Mouse (Mus musculus): ENCODE data around the gene Sec16a. TPM values are rescaled to one million over a fixed set of nuclear protein-coding genes. Genes with fewer than 3 reads are reported as not detected.

The Sec16a gene
- polyA plus RNA-seq, 1 experiment from 2014 or later, result 49.4 TPM

GRCm38 (mm10) chr2:26417066-26417465, 27.9 kb downstream of the Sec16a start:
- POLR2A ChIA-PET, result no interaction called here
- CTCF ChIA-PET, result interaction anchor here (1.1 to 3.1 kb wide), 2 partner anchors 8 to 21 kb away, joined by 3 to 15 read pairs; partner anchors contain the start of gene Inpp5e
- TF ChIP-seq CTCF (IDR thresholded peaks at IDR 0.05), result no peak
- DNase-seq (ENCODE audit: low read depth, low spot score) (no peak), ATAC-seq (no peak)
- no peaks in the 10 kb centered on the region for H3K27me3 ChIP-seq
- in situ Hi-C loops (cut with MboI; ENCODE audit: low pct_unique_long_range_greater_than_20kb), result no loop called here

GRCm38 (mm10) chr2:26410931-26411411, 34.0 kb downstream of the Sec16a start:
- ChIA-PET CTCF (interaction anchor here (0.8 to 3.3 kb wide), 3 partner anchors 24 to 114 kb away, joined by 3 to 10 read pairs (median 3); no protein-coding TSS in a partner anchor), POLR2A (interaction anchor here (1.4 kb wide), 1 partner anchor 8 kb away, joined by 4 read pairs; no protein-coding TSS in a partner anchor)
- in situ Hi-C loops (cut with MboI; ENCODE audit: low pct_unique_long_range_greater_than_20kb), result no loop called here
- DNase-seq (ENCODE audit: low read depth, low spot score) (no peak), ATAC-seq (no peak)
- TF ChIP-seq CTCF (IDR thresholded peaks at IDR 0.05), result no peak
- no peaks in the 10 kb centered on the region for H3K27me3 ChIP-seq

- ATAC-seq (no peak), DNase-seq (ENCODE audit: low read depth, low spot score) (no peak)
- CTCF ChIA-PET, result interaction anchor here (1.4 to 3.3 kb wide), 4 partner anchors 14 to 94 kb away, joined by 3 to 10 read pairs (median 6); no protein-coding TSS in a partner anchor
Observed at GRCm38 (mm10) chr2:26410091-26410490, 34.9 kb downstream of the Sec16a start.

GRCm38 (mm10) chr2:26409362-26409761, 35.7 kb downstream of the Sec16a start:
- in situ Hi-C loops (cut with MboI; ENCODE audit: low pct_unique_long_range_greater_than_20kb), result no loop called here
- H3K27me3 ChIP-seq, result no peaks in the 10 kb centered on the region
- TF ChIP-seq CTCF (IDR thresholded peaks at IDR 0.05), result no peak
- ChIA-PET CTCF (interaction anchor here (0.7 to 3.3 kb wide), 19 partner anchors 9 to 160 kb away, joined by 3 to 15 read pairs (median 4); partner anchors contain the start of genes Entr1, Pmpca and Sec16a), POLR2A (interaction anchor here (0.6 to 1.0 kb wide), 2 partner anchors 10 to 829 kb away, joined by 3 to 4 read pairs; no protein-coding TSS in a partner anchor)
- DNase-seq (ENCODE audit: low read depth, low spot score), result no peak
- ATAC-seq, result no peak

More at GRCm38 (mm10) chr2:26410091-26410490, 34.9 kb downstream of the Sec16a start:
- no peaks in the 10 kb centered on the region for H3K27me3 ChIP-seq
- in situ Hi-C loops (cut with MboI; ENCODE audit: low pct_unique_long_range_greater_than_20kb), result no loop called here
- POLR2A ChIA-PET, result interaction anchor here (0.8 to 1.4 kb wide), 3 partner anchors 9 to 90 kb away, joined by 3 to 4 read pairs (median 3); no protein-coding TSS in a partner anchor
- TF ChIP-seq CTCF (IDR thresholded peaks at IDR 0.05), result no peak

GRCm38 (mm10) chr2:26408515-26409356, 36.3 kb downstream of the Sec16a start, which contains the start of gene Inpp5e:
Inpp5e (minus strand) TSS chr2:26409203.
- ChIA-PET POLR2A (interaction anchor here (0.6 to 1.0 kb wide), 3 partner anchors 10 to 828 kb away, joined by 3 to 4 read pairs (median 3); no protein-coding TSS in a partner anchor), CTCF (interaction anchor here (0.7 to 3.3 kb wide), 19 partner anchors 8 to 161 kb away, joined by 3 to 15 read pairs (median 4); partner anchors contain the start of genes Entr1, Pmpca and Sec16a)
- ATAC-seq, result peak; percentile 88
- no peak for TF ChIP-seq CTCF (IDR thresholded peaks at IDR 0.05)
- no peaks in the 10 kb centered on the region for H3K27me3 ChIP-seq
- in situ Hi-C loops (cut with MboI; ENCODE audit: low pct_unique_long_range_greater_than_20kb), result no loop called here
- peak; percentile 58 for DNase-seq (ENCODE audit: low read depth, low spot score)

- POLR2A ChIA-PET, result no interaction called here
- TF ChIP-seq CTCF (IDR thresholded peaks at IDR 0.05), result no peak
- no peak for DNase-seq (ENCODE audit: low read depth, low spot score)
- in situ Hi-C loops (cut with MboI; ENCODE audit: low pct_unique_long_range_greater_than_20kb), result no loop called here
- ATAC-seq, result no peak
- CTCF ChIA-PET, result interaction anchor here (1.5 kb wide), 1 partner anchor 12 kb away, joined by 4 read pairs; no protein-coding TSS in a partner anchor
- H3K27me3 ChIP-seq, result no peaks in the 10 kb centered on the region
Observed at GRCm38 (mm10) chr2:26403306-26403705, 41.7 kb downstream of the Sec16a start.

- no peak for TF ChIP-seq CTCF (IDR thresholded peaks at IDR 0.05)
- ChIA-PET CTCF (no interaction called here), POLR2A (interaction anchor here (0.6 to 1.1 kb wide), 2 partner anchors 11 to 164 kb away, joined by 3 to 5 read pairs; no protein-coding TSS in a partner anchor)
- in situ Hi-C loops (cut with MboI; ENCODE audit: low pct_unique_long_range_greater_than_20kb), result no loop called here
- no peak for ATAC-seq
- H3K27me3 ChIP-seq, result no peaks in the 10 kb centered on the region
- DNase-seq (ENCODE audit: low read depth, low spot score), result no peak
Observed at GRCm38 (mm10) chr2:26402265-26402664, 42.8 kb downstream of the Sec16a start.

GRCm38 (mm10) chr2:26401023-26401422, 44.0 kb downstream of the Sec16a start:
- in situ Hi-C loops (cut with MboI; ENCODE audit: low pct_unique_long_range_greater_than_20kb), result no loop called here
- ChIA-PET POLR2A (interaction anchor here (1.1 kb wide), 1 partner anchor 10 kb away, joined by 3 read pairs; no protein-coding TSS in a partner anchor), CTCF (interaction anchor here (0.9 kb wide), 1 partner anchor 8 kb away, joined by 3 read pairs; the partner anchor contains the start of gene Inpp5e)
- TF ChIP-seq CTCF (IDR thresholded peaks at IDR 0.05), result no peak
- no peak for DNase-seq (ENCODE audit: low read depth, low spot score)
- no peaks in the 10 kb centered on the region for H3K27me3 ChIP-seq
- no peak for ATAC-seq

GRCm38 (mm10) chr2:26400296-26400695, 44.7 kb downstream of the Sec16a start:
- DNase-seq (ENCODE audit: low read depth, low spot score) (no peak), ATAC-seq (no peak)
- no peak for TF ChIP-seq CTCF (IDR thresholded peaks at IDR 0.05)
- H3K27me3 ChIP-seq, result no peaks in the 10 kb centered on the region
- ChIA-PET POLR2A (no interaction called here), CTCF (interaction anchor here (0.9 to 2.1 kb wide), 2 partner anchors 9 kb away, joined by 3 to 6 read pairs; partner anchors contain the start of gene Inpp5e)
- in situ Hi-C loops (cut with MboI; ENCODE audit: low pct_unique_long_range_greater_than_20kb), result no loop called here

- POLR2A ChIA-PET, result interaction anchor here (1.0 to 1.5 kb wide), 2 partner anchors 10 to 11 kb away, joined by 3 read pairs; partner anchors contain the start of genes Entr1 and Pmpca
Observed at GRCm38 (mm10) chr2:26399647-26400046, 45.4 kb downstream of the Sec16a start.

More at GRCm38 (mm10) chr2:26399647-26400046, 45.4 kb downstream of the Sec16a start:
- in situ Hi-C loops (cut with MboI; ENCODE audit: low pct_unique_long_range_greater_than_20kb), result no loop called here
- ATAC-seq (no peak), DNase-seq (ENCODE audit: low read depth, low spot score) (no peak)
- no peaks in the 10 kb centered on the region for H3K27me3 ChIP-seq
- TF ChIP-seq CTCF (IDR thresholded peaks at IDR 0.05), result no peak
- CTCF ChIA-PET, result interaction anchor here (1.0 to 2.1 kb wide), 2 partner anchors 9 to 74 kb away, joined by 4 to 6 read pairs; partner anchors contain the start of gene Inpp5e

All from Patski (cell line).